Mouse (Mus musculus): ENCODE data around the gene Ss18l1. TPM values are rescaled to one million over a fixed set of nuclear protein-coding genes. Genes with fewer than 3 reads are reported as not detected.

Ss18l1 gene
- polyA plus RNA-seq, 1 experiment from 2014 or later = 30.2 TPM

DNA sequence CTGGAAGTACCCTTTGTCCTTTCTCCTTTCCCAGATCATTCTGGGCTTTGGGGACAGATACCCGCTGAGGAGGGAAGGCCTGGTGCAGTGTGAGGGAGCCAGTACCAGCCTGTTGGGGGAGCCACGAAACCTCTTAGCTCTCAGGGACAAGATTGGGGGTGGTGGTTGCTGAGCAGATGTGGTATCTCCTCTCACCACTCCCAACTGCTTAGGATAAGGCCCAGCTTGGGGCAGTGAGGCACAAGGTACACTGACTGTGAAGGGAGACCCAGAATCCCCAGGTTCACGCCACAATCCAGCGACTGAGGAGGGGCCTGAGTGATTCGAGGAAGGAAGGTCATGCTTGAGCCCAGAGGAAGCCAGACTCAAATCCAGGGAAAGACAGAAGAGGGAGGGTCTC is 55.9 kb downstream of the Ss18l1 start:
- WGBS = 36% methylated on average over 5 of the region's 5 CpGs
- Histone ChIP-seq H3K27me3 (peaks cover 71% of the 10 kb centered on the region), H3K36me3 (no peaks in the 10 kb centered on the region), H3K27ac (replicated peaks) (no peak overlapping the region; the same call in 1 of the 2 replicates), H3K9me3 (no peaks in the 10 kb centered on the region), H3K4me1 (peaks cover 28% of the 10 kb centered on the region), H3K9ac (replicated peaks) (no peak overlapping the region), H3K4me2 (replicated peaks) (no peak overlapping the region), H3K4me3 (no peak overlapping the region)
- ATAC-seq (ENCODE audit: low FRiP score, low read depth) = no peak

DNA sequence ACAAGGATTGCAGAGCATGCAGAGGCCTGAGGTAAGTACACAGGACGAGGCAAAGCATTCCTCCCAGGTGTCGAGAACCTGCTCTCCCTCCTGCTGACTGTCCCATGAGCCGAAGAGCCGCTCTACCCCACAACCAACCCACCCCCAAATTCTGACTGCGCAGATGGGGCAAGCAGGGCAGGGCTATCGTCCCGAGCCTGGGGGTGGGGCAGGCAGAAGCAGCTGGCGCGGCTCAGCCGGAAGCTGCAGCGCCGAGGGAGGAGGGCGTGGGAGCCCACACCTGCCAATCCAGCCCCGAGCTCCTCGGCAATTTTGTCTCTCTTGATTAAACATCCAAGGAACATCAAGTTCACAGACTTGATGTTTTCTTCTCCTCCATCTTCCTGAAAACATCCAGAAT is 57.2 kb downstream of the Ss18l1 start:
- Histone ChIP-seq H3K4me3 (no peak overlapping the region), H3K36me3 (no peaks in the 10 kb centered on the region), H3K4me2 (replicated peaks) (peak overlapping the region; percentile 20; the same call in 1 of the 2 replicates), H3K9ac (replicated peaks) (no peak overlapping the region), H3K4me1 (peaks cover 41% of the 10 kb centered on the region), H3K9me3 (no peaks in the 10 kb centered on the region), H3K27ac (replicated peaks) (no peak overlapping the region), H3K27me3 (peaks cover 84% of the 10 kb centered on the region)
- no peak for ATAC-seq (ENCODE audit: low FRiP score, low read depth)
- 12% methylated on average over 15 of the region's 15 CpGs for WGBS

DNA sequence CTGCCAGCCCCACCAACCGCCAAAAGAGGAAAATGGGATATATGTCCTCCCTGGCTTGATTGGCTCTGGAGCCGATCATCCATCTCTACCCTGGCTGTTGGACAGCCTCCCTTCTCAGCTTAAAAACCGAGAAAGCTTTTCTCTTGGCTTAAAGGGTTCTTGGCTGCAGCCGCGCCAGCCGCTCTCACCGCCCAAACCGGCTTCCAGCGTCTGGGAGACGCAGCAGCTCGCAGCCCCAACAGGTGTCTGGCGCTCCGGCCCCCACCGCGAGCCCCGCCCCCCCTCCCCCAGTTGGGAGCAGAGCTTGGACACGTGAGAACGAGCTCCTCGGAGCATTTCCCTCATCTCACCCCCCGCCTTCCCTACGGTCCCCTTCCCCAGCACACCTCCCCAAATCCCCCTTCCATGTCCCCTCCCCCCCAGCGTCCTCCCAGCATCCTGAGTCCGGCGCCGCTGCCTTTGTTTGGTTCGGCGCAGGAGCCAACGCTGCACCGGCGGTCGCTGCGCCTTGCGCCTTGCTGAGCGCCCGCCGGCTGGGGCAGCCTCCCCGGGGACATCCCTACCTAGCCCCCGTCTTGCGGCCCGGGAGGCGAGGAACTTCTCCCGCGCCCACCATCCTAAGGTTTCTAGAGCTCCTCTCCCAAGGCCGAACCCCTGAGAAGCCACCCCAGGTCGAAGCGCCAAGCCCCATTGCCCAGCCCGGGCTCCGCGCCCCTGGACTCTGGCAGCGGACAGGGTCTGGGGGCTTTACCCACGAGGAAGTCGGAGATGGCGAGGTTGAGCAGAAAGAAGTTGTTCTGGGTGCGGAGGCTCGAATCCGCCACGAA is 61.1 kb downstream of the Ss18l1 start:
- Histone ChIP-seq H3K4me3 (peak overlapping the region; percentile 60), H3K36me3 (no peaks in the 10 kb centered on the region), H3K9ac (replicated peaks) (peak overlapping the region; percentile 65), H3K27ac (replicated peaks) (peak overlapping the region; percentile 40; the same call in 1 of the 2 replicates), H3K4me1 (peaks cover 44% of the 10 kb centered on the region), H3K4me2 (replicated peaks) (peak overlapping the region; percentile 83), H3K9me3 (no peaks in the 10 kb centered on the region), H3K27me3 (peaks cover 83% of the 10 kb centered on the region)
- WGBS = under 1% methylated on average over 52 of the region's 57 CpGs
- ATAC-seq (ENCODE audit: low FRiP score, low read depth) = peak; percentile 11; the same call in 1 of the 2 replicates

DNA sequence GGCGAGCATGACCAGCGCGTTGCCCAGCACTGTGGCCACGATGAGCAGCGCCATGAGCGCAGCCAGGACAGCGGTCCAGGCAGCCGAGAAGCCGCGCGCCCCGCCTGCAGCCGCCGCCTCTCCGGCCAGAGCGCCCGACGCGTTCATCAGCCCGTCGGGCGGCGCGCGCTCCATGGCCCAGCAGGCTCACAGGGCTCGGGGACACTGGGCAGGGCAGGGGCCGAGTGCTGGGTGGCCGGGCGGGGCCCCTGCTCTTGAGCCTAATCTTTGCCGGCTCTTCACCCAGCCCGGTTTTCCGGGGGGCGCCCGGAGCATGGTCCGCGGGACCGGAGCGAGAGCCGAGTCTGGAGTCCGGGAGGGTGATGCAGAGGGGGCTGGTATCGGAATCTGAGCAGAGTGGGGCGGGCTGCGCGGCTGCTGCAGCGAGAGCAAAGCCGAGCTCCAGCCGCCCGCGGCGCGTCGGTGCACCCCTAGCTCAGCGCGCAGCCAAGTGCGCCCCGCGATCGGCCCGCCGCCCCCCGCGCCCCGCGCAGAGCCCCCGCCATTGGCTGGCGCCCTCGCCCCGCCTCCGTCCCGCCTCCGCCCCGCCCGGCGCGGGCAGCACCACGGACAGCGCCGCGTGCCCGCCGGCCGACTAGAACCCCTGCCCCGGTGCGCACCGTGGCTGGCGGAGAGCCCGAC is 61.8 kb downstream of the Ss18l1 start, which contains the start of gene Hrh3:
TSS of gene Hrh3 (minus strand) at position 511 of the 681 bp plus-strand sequence.
- peak; percentile 79 for ATAC-seq (ENCODE audit: low FRiP score, low read depth)
- WGBS = under 1% methylated on average over 67 of the region's 87 CpGs
- Histone ChIP-seq H3K27ac (replicated peaks) (peak within 1 kb of the TSS; percentile 40; the same call in 1 of the 2 replicates), H3K9me3 (no peaks in the 10 kb centered on the region), H3K9ac (replicated peaks) (peak within 1 kb of the TSS; percentile 65), H3K4me1 (peaks cover 44% of the 10 kb centered on the region), H3K27me3 (peaks cover 76% of the 10 kb centered on the region), H3K36me3 (no peaks in the 10 kb centered on the region), H3K4me3 (peak within 1 kb of the TSS; percentile 60), H3K4me2 (replicated peaks) (peak within 1 kb of the TSS; percentile 83)

DNA sequence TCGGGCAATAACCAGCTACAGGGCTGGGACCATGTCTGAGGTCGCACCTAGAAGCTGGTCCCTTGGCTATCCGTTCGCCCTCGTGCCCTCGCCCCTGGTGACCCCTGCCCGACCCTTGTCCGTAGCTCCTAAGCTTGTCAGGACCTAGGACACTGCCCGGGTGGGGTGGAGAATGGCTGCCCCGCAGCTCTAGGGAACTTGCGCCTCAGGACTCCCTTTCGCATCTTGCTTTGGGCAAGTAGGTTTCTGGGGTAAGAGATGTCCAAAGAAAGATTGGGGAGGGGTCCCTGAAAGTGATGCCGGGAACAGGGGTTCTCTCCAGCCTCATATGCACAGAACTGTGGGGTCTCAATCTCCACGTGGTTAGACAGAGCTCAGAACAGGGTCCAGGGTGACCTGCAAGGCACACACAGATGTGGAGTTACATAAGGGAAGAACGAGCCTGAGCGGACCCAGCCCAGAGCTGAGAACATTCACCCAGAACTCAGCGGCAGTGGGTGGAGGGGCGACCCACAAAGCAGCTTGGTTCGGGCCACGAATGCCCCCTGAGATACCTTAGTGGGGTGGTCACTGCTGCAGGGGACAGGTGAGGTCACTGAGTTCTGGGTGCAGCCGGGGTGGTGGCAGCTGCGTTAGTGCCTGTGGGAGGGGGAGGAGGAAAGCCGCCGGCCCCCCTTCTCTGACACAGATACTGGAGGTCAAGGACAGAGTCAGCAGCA is 62.5 kb downstream of the Ss18l1 start:
- Histone ChIP-seq H3K27ac (replicated peaks) (no peak overlapping the region), H3K4me1 (peaks cover 38% of the 10 kb centered on the region), H3K9ac (replicated peaks) (peak overlapping the region; percentile 65; the same call in 1 of the 2 replicates), H3K4me3 (peak overlapping the region; percentile 60), H3K9me3 (no peaks in the 10 kb centered on the region), H3K27me3 (peaks cover 69% of the 10 kb centered on the region), H3K4me2 (replicated peaks) (peak overlapping the region; percentile 83), H3K36me3 (no peaks in the 10 kb centered on the region)
- ATAC-seq (ENCODE audit: low FRiP score, low read depth) = no peak; the same call in 1 of the 2 replicates
- 7% methylated on average over 24 of the region's 24 CpGs for WGBS

GRCm38 (mm10) chr2:180105441-180106190 is 63.3 kb downstream of the Ss18l1 start:
- peak overlapping the region; percentile 9; the same call in 1 of the 2 replicates for H3K4me2 ChIP-seq (replicated peaks)
- H3K9me3 ChIP-seq = no peaks in the 10 kb centered on the region
- no peak overlapping the region for H3K27ac ChIP-seq (replicated peaks)
- H3K9ac ChIP-seq (replicated peaks) = no peak overlapping the region
- H3K36me3 ChIP-seq = no peaks in the 10 kb centered on the region
- 24% methylated on average over 8 of the region's 8 CpGs for WGBS
- H3K4me1 ChIP-seq = peaks cover 34% of the 10 kb centered on the region
- H3K27me3 ChIP-seq = peaks cover 63% of the 10 kb centered on the region
- ATAC-seq (ENCODE audit: low FRiP score, low read depth) = no peak
- H3K4me3 ChIP-seq = no peak overlapping the region

DNA sequence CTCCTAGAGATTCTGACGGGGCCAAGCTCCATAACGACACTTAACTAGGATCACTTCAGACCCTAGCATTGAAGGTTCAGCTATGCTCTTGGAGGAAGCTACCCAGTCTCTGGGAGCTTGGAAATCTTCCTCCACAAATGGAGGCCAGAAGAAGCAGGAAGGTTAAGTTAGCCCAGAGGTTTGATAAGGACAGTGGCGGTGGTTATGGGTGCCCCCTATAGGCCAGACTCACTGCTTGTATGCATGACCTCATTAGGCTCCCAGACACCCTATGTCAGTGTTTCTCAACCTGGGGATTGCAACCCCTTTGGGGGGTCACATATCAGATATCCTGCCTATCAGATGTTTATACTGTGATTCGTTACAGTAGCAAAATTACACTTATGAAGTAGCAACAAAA is 64.8 kb downstream of the Ss18l1 start:
- H3K9ac ChIP-seq (replicated peaks) = no peak overlapping the region
- no peaks in the 10 kb centered on the region for H3K9me3 ChIP-seq
- no peaks in the 10 kb centered on the region for H3K36me3 ChIP-seq
- peaks cover 51% of the 10 kb centered on the region for H3K27me3 ChIP-seq
- no peak overlapping the region for H3K4me3 ChIP-seq
- H3K27ac ChIP-seq (replicated peaks) = no peak overlapping the region
- H3K4me1 ChIP-seq = peaks cover 34% of the 10 kb centered on the region
- ATAC-seq (ENCODE audit: low FRiP score, low read depth) = no peak
- H3K4me2 ChIP-seq (replicated peaks) = no peak overlapping the region
- 67% methylated on average over 4 of the region's 4 CpGs for WGBS

DNA sequence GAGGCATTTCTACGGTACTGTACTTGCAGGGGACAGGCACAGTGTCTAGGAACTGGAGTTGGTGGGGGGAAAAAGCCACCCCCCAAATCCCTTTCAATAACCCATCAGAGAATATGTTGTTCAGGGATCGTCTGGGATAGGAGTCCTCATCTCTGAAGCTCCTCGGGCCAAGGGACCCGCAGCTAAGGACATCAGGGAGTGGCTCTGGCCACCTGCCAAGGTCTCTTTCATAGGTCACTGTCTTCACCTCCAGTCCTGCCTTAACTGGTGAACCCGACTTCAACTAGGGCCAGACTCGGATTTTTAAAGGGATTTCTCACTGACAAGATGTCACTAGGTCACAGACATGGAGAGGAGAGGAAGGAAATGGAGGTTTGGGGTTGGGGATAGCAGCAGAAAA is 66.0 kb downstream of the Ss18l1 start:
- no peak overlapping the region for H3K4me2 ChIP-seq (replicated peaks)
- no peaks in the 10 kb centered on the region for H3K36me3 ChIP-seq
- H3K4me1 ChIP-seq = peaks cover 24% of the 10 kb centered on the region
- H3K27me3 ChIP-seq = peaks cover 40% of the 10 kb centered on the region
- H3K9ac ChIP-seq (replicated peaks) = no peak overlapping the region
- no peaks in the 10 kb centered on the region for H3K9me3 ChIP-seq
- no peak overlapping the region for H3K4me3 ChIP-seq
- ATAC-seq (ENCODE audit: low FRiP score, low read depth) = no peak
- H3K27ac ChIP-seq (replicated peaks) = no peak overlapping the region
- WGBS = 80% methylated on average over 6 of the region's 6 CpGs

- no peak overlapping the region for H3K4me3 ChIP-seq
- 0 out of 2 replicates have a peak, but pooled peaks cover 15% of the 10 kb centered on the region for H3K27me3 ChIP-seq
- H3K4me2 ChIP-seq (replicated peaks) = no peak overlapping the region
- peaks cover 49% of the 10 kb centered on the region for H3K4me1 ChIP-seq
- no peak for ATAC-seq (ENCODE audit: low FRiP score, low read depth)
- no peaks in the 10 kb centered on the region for H3K36me3 ChIP-seq
- WGBS = 68% methylated on average over 17 of the region's 17 CpGs
- no peak overlapping the region for H3K9ac ChIP-seq (replicated peaks)
- no peaks in the 10 kb centered on the region for H3K9me3 ChIP-seq
- H3K27ac ChIP-seq (replicated peaks) = peak overlapping the region; percentile 43; the same call in 1 of the 2 replicates
These were observed 71.9 kb downstream of the Ss18l1 start for GRCm38 (mm10) chr2:180113909-180114890.

- Histone ChIP-seq H3K27me3 (0 out of 2 replicates have a peak, but pooled peaks cover 15% of the 10 kb centered on the region), H3K4me1 (peaks cover 56% of the 10 kb centered on the region)
- 45% methylated on average over 6 of the region's 6 CpGs for WGBS
These were observed 73.0 kb downstream of the Ss18l1 start for GRCm38 (mm10) chr2:180115279-180115678.

More at GRCm38 (mm10) chr2:180115279-180115678, 73.0 kb downstream of the Ss18l1 start:
- ATAC-seq (ENCODE audit: low FRiP score, low read depth) = no peak
- H3K4me3 ChIP-seq = no peak overlapping the region
- H3K9ac ChIP-seq (replicated peaks) = no peak overlapping the region
- H3K36me3 ChIP-seq = no peaks in the 10 kb centered on the region
- no peaks in the 10 kb centered on the region for H3K9me3 ChIP-seq
- H3K27ac ChIP-seq (replicated peaks) = peak overlapping the region; percentile 43
- no peak overlapping the region for H3K4me2 ChIP-seq (replicated peaks)
